In the genomic region with DNA sequence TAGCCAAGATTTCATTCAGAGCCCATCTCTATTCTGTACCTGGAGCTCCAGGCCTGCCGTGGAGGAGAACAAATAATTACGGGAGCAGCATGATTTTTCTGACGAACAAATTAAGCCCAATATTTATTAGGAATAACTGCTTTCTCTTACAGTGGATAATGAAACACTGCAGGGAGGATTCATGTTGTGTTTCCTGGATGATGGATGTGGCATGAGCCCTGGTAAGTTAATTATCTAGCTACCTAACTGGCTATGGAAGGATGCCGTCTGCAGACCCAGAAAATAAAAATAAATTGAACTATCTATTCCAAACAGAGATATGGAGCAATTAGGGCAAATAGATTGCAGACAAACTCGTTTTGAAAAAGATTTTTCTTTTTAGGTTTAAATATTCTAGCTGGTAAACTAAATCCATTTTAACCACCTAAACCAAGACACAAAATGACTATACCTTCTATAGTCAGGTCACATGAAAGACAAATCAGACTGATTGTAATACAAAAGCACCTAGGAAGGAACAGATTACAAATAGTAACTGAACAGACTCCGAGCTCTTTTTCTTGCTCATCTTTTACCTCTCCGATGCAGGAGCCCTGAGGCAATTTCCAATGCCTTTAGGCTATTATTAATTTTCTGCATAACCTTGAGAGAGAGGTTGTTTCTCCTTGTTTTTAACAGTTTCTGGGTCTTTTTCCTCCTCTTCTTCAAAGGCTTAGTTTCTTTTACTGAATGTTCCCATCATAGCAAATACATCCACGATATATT, we compare ENCODE assay signal across 18 mouse cellular contexts. TPM values are rescaled to one million over a fixed set of nuclear protein-coding genes. Genes with fewer than 3 reads are reported as not detected.
"Had no signal": no experiment of that assay in that cellular context is flagged by ENCODE, and none has a peak within 500 bp of the region (broad histone marks: within the 10 kb centered on the region; RNA-seq: fewer than 3 reads in every experiment).

No protein-coding gene starts in this region.

- H3K4me2 ChIP-seq: limb, embryonic 12.5 days; liver, embryonic 13.5 days had no signal

- H3K27ac ChIP-seq: kidney, postnatal 0 days; limb, embryonic 12.5 days; liver, embryonic 13.5 days; stomach, postnatal 0 days had no signal

- H3K9me3 ChIP-seq: limb, embryonic 12.5 days; liver, embryonic 13.5 days had no signal

- ATAC-seq: liver, postnatal 0 days had no signal

- H3K4me1 ChIP-seq: limb, embryonic 12.5 days; liver, embryonic 13.5 days had no signal

- H3K9ac ChIP-seq: limb, embryonic 12.5 days; liver, embryonic 13.5 days; liver, postnatal 0 days had no signal

- H3K4me3 ChIP-seq: limb, embryonic 12.5 days; liver, embryonic 13.5 days had no signal

- DNase-seq: kidney, adult 11 months; kidney, adult 9 months; kidney, postnatal 36 days; layer of hippocampus, adult 9-11 months; layer of hippocampus, postnatal 36 days; liver; liver, embryonic 13.5 days; liver, postnatal 0 days had no signal

- H3K36me3 ChIP-seq: limb, embryonic 12.5 days; liver, embryonic 13.5 days had no signal

- H3K27me3 ChIP-seq: limb, embryonic 12.5 days; liver, embryonic 13.5 days had no signal

RNA-seq across cellular contexts. Expression of gene Morc1, which starts 15.3 kb away (rescaled TPM):
- total RNA-seq: left cerebral cortex, postnatal 36 days; megakaryocyte-erythroid progenitor cell, adult 5-6 weeks; monocyte, adult 5-6 weeks; neutrophil, adult 5-6 weeks had no signal
- polyA plus RNA-seq: liver, embryonic 13.5 days; liver, postnatal 0 days had no signal

RNA-seq across cellular contexts. Expression of gene Gm5485, which starts 34.1 kb away (rescaled TPM):
- total RNA-seq: layer of hippocampus, adult 18-20 months; layer of hippocampus, postnatal 36 days; left cerebral cortex, adult 8-10 months; left cerebral cortex, postnatal 36 days; megakaryocyte-erythroid progenitor cell, adult 5-6 weeks; monocyte, adult 5-6 weeks; neutrophil, adult 5-6 weeks had no signal
- polyA plus RNA-seq: limb, embryonic 12.5 days; liver, embryonic 13.5 days; liver, postnatal 0 days; lung, embryonic 16.5 days had no signal
